Mouse (Mus musculus) urinary bladder, adult 18-20 months (tissue): ENCODE data around the gene Spry1.

Source experiments
- DNase-seq, 2 experiments: peaks; one replicate each; pipeline ENCODE4 v3.0.0; 2022; ENCODE audit warnings: low spot score in 2 of 2, mixed read lengths in 2 of 2

Gene Spry1

GRCm38 (mm10) chr3:37641796-37642680 is 2.3 kb downstream of the Spry1 start:
- DNase-seq: no peak

GRCm38 (mm10) chr3:37642681-37643214 is 3.0 kb downstream of the Spry1 start:
- DNase-seq: no peak

GRCm38 (mm10) chr3:37643411-37643810 is 3.7 kb downstream of the Spry1 start:
- no peak for DNase-seq

- DNase-seq: no peak
Observed at GRCm38 (mm10) chr3:37643903-37644302, 4.2 kb downstream of the Spry1 start.

- no peak for DNase-seq
Observed at GRCm38 (mm10) chr3:37645061-37645460, 5.3 kb downstream of the Spry1 start.

- DNase-seq: no peak
Observed at GRCm38 (mm10) chr3:37646221-37646620, 6.5 kb downstream of the Spry1 start.

GRCm38 (mm10) chr3:37647225-37647624 is 7.5 kb downstream of the Spry1 start:
- DNase-seq: no peak

- DNase-seq: no peak
Observed at GRCm38 (mm10) chr3:37648244-37648643, 8.5 kb downstream of the Spry1 start.

GRCm38 (mm10) chr3:37649281-37649680 is 9.5 kb downstream of the Spry1 start:
- DNase-seq: no peak

GRCm38 (mm10) chr3:37652537-37652936 is 12.8 kb downstream of the Spry1 start:
- DNase-seq: no peak

GRCm38 (mm10) chr3:37653935-37654729 is 14.4 kb downstream of the Spry1 start:
- peak; percentile 38 to 68 for DNase-seq

GRCm38 (mm10) chr3:37654787-37655186 is 15.0 kb downstream of the Spry1 start:
- DNase-seq: no peak

- no peak for DNase-seq
Observed at GRCm38 (mm10) chr3:37655933-37656633, 16.3 kb downstream of the Spry1 start.

GRCm38 (mm10) chr3:37657009-37657408 is 17.3 kb downstream of the Spry1 start:
- DNase-seq: no peak

- no peak for DNase-seq
Observed at GRCm38 (mm10) chr3:37658155-37658554, 18.4 kb downstream of the Spry1 start.

GRCm38 (mm10) chr3:37659621-37660020 is 19.9 kb downstream of the Spry1 start:
- no peak for DNase-seq

GRCm38 (mm10) chr3:37666291-37667118 is 26.8 kb downstream of the Spry1 start:
- DNase-seq: no peak

GRCm38 (mm10) chr3:37667119-37667467 is 27.3 kb downstream of the Spry1 start:
- DNase-seq: no peak

- DNase-seq: no peak
Observed at GRCm38 (mm10) chr3:37667736-37668135, 28.0 kb downstream of the Spry1 start.

GRCm38 (mm10) chr3:37668652-37669051 is 28.9 kb downstream of the Spry1 start:
- DNase-seq: no peak

GRCm38 (mm10) chr3:37669100-37669499 is 29.4 kb downstream of the Spry1 start:
- no peak for DNase-seq
